Mouse (Mus musculus) liver, postnatal 0 days (tissue): Measurements from ENCODE around the gene Thoc2.

Experiments used
- CTCF ChIP-seq: sonication (generic); IDR thresholded peaks from 2 replicates; pipeline ENCODE4 v1.5.1; 2016; ENCODE audit warnings: antibody characterized with exemption, low read depth
- EP300 ChIP-seq: IDR thresholded peaks from 2 replicates; pipeline ENCODE4 v1.6.1; 2016; ENCODE audit warnings: antibody characterized with exemption, low read depth, mild to moderate bottlenecking

DNA sequence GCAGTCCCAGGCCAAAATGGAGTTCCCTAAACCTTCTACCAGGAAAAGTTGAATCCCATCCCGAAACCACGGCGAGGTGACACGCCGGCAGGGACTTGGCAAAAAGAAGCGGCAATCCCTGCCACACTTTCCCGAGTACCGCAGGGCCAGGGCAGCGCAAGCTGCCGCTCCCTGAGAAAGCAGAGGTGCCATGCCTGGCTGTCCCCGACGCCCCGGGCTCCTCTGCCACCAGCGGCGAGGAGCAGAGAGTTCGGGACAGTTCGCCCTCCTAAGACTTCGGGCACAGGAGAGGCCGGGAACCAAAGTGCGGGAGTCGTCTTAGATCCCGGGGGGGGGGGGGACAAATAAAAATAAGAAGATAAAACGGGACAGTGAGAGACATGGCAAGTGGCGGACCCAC, 9.5 kb downstream of the Thoc2 start:
- TF ChIP-seq CTCF (no peak), EP300 (no peak)
